Mouse (Mus musculus) liver, postnatal 0 days (tissue): ENCODE measurements at regions not wholly inside any gene's neighbourhood (a gene's known extent, or its start where the extent isn't known, plus 50 kb on each side); places are given as distances from the start of the nearest gene placed in this dataset.

Experiments used
- ATAC-seq: fragments of 200-750 bp; cut with Nextera tagmentation; 2 replicates; pipeline ENCODE4 v1.8.0; 2017; ENCODE audit warnings: mild to moderate bottlenecking, moderate library complexity
- DNase-seq: peaks from one replicate; pipeline ENCODE4 v3.0.0-alpha.2; 2016
- H3K27ac ChIP-seq: fragments of 300-500 bp; sonication (generic); 2 replicates; pipeline ENCODE4 v1.5.1; 2014; ENCODE audit warnings: antibody characterized with exemption, moderate library complexity, mild to moderate bottlenecking, low read depth
- H3K27me3 ChIP-seq: fragments of 300-500 bp; sonication (generic); 2 replicates; pipeline ENCODE4 v1.6.1; 2014; ENCODE audit warnings: low read length, control low read depth, mixed read lengths; ENCODE audit not compliant: insufficient read depth
- H3K36me3 ChIP-seq: fragments of 300-500 bp; sonication (generic); replicated peaks from 2 replicates; pipeline ENCODE4 v1.6.1; 2014; ENCODE audit warnings: mild to moderate bottlenecking, control low read depth, low read length, moderate library complexity, mixed read lengths; ENCODE audit not compliant: insufficient read depth
- H3K4me1 ChIP-seq: fragments of 300-500 bp; sonication (generic); 2 replicates; pipeline ENCODE4 v1.6.1; 2014; ENCODE audit warnings: antibody characterized with exemption, mild to moderate bottlenecking, control low read depth; ENCODE audit not compliant: insufficient read depth
- H3K4me2 ChIP-seq: fragments of 300-500 bp; sonication (generic); 2 replicates; pipeline ENCODE4 v1.6.1; 2014; ENCODE audit warnings: low read depth, mild to moderate bottlenecking, low read length, moderate library complexity, mixed read lengths
- H3K4me3 ChIP-seq: fragments of 300-500 bp; sonication (generic); 2 replicates; pipeline ENCODE4 v1.5.1; 2014; ENCODE audit warnings: low read depth, low read length
- H3K9ac ChIP-seq: fragments of 300-500 bp; sonication (generic); replicated peaks from 2 replicates; pipeline ENCODE4 v1.6.1; 2014; ENCODE audit warnings: mild to moderate bottlenecking, moderate library complexity
- H3K9me3 ChIP-seq: fragments of 300-500 bp; sonication (generic); 2 replicates; pipeline ENCODE4 v1.6.1; 2016; ENCODE audit warnings: mild to moderate bottlenecking, control low read depth, low read length, mixed read lengths
- CTCF ChIP-seq: sonication (generic); IDR thresholded peaks from 2 replicates; pipeline ENCODE4 v1.5.1; 2016; ENCODE audit warnings: antibody characterized with exemption, low read depth
- EP300 ChIP-seq: IDR thresholded peaks from 2 replicates; pipeline ENCODE4 v1.6.1; 2016; ENCODE audit warnings: antibody characterized with exemption, low read depth, mild to moderate bottlenecking
- WGBS: fragments of 180-500 bp; shearing (Covaris S2); extraction: QIAGEN DNeasy Blood & Tissue Kit; methylation state at CpG from one replicate; pipeline ENCODE4 v1.1.7; 2014; ENCODE audit not compliant: insufficient replicate concordance; 5-methylcytosine and 5-hydroxymethylcytosine counted together

DNA sequence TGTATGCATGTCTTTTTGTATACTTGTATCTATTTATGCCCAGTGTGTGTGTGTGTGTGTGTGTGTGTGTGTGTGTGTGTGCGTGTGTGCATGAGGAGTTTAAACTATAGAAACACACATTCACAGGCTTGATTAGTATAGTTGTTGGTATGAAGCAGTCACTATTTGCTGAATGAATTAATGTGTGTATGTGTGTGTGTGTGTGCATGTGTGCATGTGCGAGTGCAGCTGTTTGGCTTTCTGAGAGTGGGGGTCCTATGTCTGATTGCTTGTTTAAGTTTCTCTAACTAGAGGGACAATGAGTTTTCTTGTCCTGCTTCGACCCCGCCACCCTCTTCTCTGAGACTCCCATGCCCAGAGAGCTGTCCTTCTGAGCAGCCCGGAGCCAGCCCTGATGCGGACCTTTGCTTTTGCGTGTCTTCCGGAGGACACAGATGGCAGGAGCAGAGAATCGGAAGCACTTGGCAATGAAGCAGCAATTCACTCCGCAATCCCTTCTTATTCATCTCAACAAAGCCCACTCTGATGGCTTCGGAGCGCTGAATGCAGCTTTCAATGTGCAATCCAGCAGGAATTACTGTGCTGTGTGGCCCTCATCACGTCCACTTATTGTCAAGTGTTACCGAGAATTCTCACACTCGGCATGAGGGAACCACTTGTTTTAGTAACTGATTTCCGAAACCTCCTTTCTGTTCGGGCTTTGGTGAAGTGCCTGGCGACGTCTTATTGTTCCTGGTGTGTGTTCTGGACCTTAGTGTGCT lies 286.4 kb downstream of the Dhx35 start:
- no peak overlapping the region for H3K4me2 ChIP-seq
- H3K4me1 ChIP-seq, result no peaks in the 10 kb centered on the region
- 80% methylated on average over 19 of the region's 19 CpGs for WGBS
- H3K9ac ChIP-seq, result no peak overlapping the region
- no peak overlapping the region for H3K27ac ChIP-seq
- H3K36me3 ChIP-seq, result no peaks in the 10 kb centered on the region
- no peak for TF ChIP-seq EP300
- no peak for TF ChIP-seq CTCF
- ATAC-seq (no peak), DNase-seq (no peak)
- no peaks in the 10 kb centered on the region for H3K27me3 ChIP-seq
- H3K4me3 ChIP-seq, result no peak overlapping the region
- H3K9me3 ChIP-seq, result no peaks in the 10 kb centered on the region

DNA sequence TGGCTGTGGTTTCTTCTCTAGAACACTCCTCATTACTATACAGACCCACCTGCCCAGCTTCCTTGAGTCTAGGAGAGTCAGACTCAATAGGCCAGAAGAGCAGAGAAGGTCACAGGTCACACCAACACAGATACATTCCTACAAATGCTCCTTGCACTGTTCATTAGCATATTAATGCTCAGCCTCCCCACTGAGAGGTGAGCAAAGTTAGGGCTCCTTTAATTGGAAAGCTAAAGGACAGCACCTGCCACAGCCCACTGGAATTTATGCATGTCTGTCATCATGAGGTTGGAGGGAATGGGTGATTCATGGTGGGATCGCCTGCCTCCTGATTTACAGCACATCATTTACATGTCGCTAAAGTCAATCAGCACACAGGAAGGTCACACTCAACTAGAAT lies 292.2 kb downstream of the Dhx35 start:
- WGBS, result 65% methylated on average over 2 of the region's 2 CpGs
- TF ChIP-seq CTCF (no peak), EP300 (no peak)
- H3K4me3 ChIP-seq, result no peak overlapping the region

DNA sequence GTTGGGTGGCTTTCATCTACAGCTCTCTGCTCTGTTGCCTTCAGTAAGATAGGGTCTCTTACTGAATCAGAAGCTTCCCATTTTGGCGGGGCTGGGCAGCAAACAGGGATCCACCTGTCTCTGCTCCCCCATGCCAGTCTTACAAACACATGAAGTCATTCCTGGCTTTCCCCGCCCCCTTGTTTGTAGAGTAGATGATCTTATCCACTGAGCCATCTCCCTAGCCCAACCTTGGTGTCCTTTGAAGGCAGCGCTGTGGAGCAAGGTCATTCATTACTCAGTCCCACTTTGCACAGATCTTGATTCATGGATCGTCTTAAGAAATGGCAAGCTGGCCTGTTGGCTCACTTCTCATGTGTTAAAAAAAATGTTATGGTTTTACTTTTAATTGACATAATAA lies 293.6 kb downstream of the Dhx35 start:
- Histone ChIP-seq H3K4me2 (no peak overlapping the region), H3K27me3 (no peaks in the 10 kb centered on the region), H3K4me1 (no peaks in the 10 kb centered on the region), H3K9ac (no peak overlapping the region), H3K4me3 (no peak overlapping the region), H3K27ac (no peak overlapping the region), H3K36me3 (no peaks in the 10 kb centered on the region), H3K9me3 (no peaks in the 10 kb centered on the region)
- no peak for DNase-seq
- ATAC-seq, result no peak
- 59% methylated on average over 4 of the region's 4 CpGs for WGBS
- TF ChIP-seq CTCF (no peak), EP300 (no peak)

More for the DNA sequence above, 292.2 kb downstream of the Dhx35 start:
- H3K4me2 ChIP-seq, result no peak overlapping the region
- no peaks in the 10 kb centered on the region for H3K9me3 ChIP-seq
- ATAC-seq, result no peak
- H3K4me1 ChIP-seq, result no peaks in the 10 kb centered on the region
- no peaks in the 10 kb centered on the region for H3K36me3 ChIP-seq
- no peak for DNase-seq
- H3K9ac ChIP-seq, result no peak overlapping the region
- no peak overlapping the region for H3K27ac ChIP-seq
- H3K27me3 ChIP-seq, result no peaks in the 10 kb centered on the region

DNA sequence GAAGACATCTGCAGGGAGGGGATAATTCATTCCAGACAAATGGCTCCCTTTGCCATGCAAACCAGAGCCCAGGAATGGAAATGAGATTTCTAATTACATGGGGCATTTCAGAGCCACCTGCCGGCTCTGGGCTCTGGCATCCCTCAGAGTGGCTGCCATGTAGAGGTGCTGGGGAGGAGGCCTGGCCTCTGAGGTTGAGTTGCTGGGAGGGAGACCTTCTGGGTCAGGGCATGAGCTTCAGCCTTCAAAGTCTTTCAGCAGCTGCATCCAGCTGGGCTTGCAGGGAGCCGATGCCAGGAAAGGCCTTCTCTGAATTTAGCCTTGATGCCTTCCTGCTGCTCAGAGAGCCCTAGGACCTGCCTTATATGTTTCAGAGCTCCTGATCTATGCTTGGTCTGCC lies 302.1 kb downstream of the Dhx35 start:
- WGBS, result 71% methylated on average over 2 of the region's 2 CpGs
- H3K9me3 ChIP-seq, result no peaks in the 10 kb centered on the region
- no peaks in the 10 kb centered on the region for H3K4me1 ChIP-seq
- TF ChIP-seq EP300, result no peak
- no peak for TF ChIP-seq CTCF
- no peak overlapping the region for H3K4me3 ChIP-seq
- no peaks in the 10 kb centered on the region for H3K27me3 ChIP-seq
- H3K9ac ChIP-seq, result no peak overlapping the region
- H3K27ac ChIP-seq, result no peak overlapping the region
- H3K4me2 ChIP-seq, result no peak overlapping the region
- no peaks in the 10 kb centered on the region for H3K36me3 ChIP-seq
- ATAC-seq (no peak), DNase-seq (no peak)

DNA sequence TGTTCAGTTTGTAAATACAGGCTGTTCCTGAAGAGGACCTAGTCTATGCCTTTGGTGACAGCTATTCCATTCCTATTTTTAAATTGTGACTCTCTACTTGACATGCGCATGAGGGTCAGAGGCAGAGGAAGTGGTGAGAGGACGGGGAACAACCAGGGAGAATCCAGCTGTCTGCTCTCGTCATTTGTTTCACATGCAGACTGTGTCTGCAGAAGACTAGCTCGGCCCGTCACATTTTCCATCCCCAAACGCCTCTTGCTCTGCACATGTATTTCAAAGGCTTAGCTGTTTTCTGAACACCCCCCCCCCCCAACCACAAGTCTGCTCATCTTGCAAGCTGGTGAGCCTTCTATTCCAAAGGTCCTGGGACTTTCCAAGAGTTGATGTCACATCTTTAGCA lies 339.4 kb downstream of the Dhx35 start:
- no peaks in the 10 kb centered on the region for H3K36me3 ChIP-seq
- no peak for ATAC-seq
- H3K4me2 ChIP-seq, result no peak overlapping the region
- no peak for DNase-seq
- no peak overlapping the region for H3K9ac ChIP-seq
- 59% methylated on average over 6 of the region's 6 CpGs for WGBS
- H3K4me3 ChIP-seq, result no peak overlapping the region
- TF ChIP-seq EP300, result no peak
- no peak for TF ChIP-seq CTCF
- H3K4me1 ChIP-seq, result no peaks in the 10 kb centered on the region
- H3K9me3 ChIP-seq, result no peaks in the 10 kb centered on the region
- H3K27me3 ChIP-seq, result no peaks in the 10 kb centered on the region
- H3K27ac ChIP-seq, result no peak overlapping the region

DNA sequence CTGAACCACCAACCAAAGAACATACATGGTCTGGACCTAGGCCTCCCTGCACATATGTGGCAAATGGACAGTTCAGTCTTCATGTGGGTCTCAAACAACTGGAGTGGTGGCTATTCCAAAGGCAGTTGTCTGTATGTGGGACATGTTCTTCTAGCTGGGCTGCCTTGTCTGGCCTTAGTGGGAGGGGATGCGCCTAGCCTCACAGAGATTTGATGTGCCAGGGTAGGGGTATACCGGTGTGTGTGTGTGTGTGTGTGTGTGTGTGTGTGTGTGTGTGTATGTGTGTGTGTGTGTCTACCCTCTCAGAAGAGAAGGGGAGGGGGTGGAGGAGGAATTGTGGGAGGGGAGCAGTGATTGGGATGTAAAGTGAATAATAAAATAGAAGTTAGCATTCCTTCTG lies 344.0 kb downstream of the Dhx35 start:
- Histone ChIP-seq H3K4me2 (no peak overlapping the region), H3K4me3 (no peak overlapping the region), H3K9me3 (no peaks in the 10 kb centered on the region), H3K4me1 (no peaks in the 10 kb centered on the region), H3K27me3 (no peaks in the 10 kb centered on the region), H3K36me3 (no peaks in the 10 kb centered on the region), H3K27ac (no peak overlapping the region), H3K9ac (no peak overlapping the region)
- TF ChIP-seq EP300 (no peak), CTCF (no peak)
- ATAC-seq, result no peak
- no peak for DNase-seq
- WGBS, result 85% methylated on average over 2 of the region's 2 CpGs
